Mouse (Mus musculus) liver, embryonic 15.5 days (tissue): ENCODE measurements at regions not wholly inside any gene's neighbourhood (a gene's known extent, or its start where the extent isn't known, plus 50 kb on each side); places are given as distances from the start of the nearest gene placed in this dataset.

Source experiments
- ATAC-seq: fragments of 200-750 bp; cut with Nextera tagmentation; 2 replicates; pipeline ENCODE4 v1.8.0; 2017; ENCODE audit warnings: moderate number of reproducible peaks, mild to moderate bottlenecking, moderate library complexity; ENCODE audit not compliant: insufficient read depth
- H3K27ac ChIP-seq: fragments of 300-500 bp; sonication (generic); replicated peaks from 2 replicates; pipeline ENCODE4 v1.5.1; 2015; ENCODE audit warnings: mild to moderate bottlenecking, inconsistent platforms
- H3K27me3 ChIP-seq: fragments of 300-500 bp; sonication (generic); 2 replicates; pipeline ENCODE4 v1.6.1; 2015; ENCODE audit warnings: mild to moderate bottlenecking, inconsistent platforms
- H3K36me3 ChIP-seq: fragments of 300-500 bp; sonication (generic); replicated peaks from 2 replicates; pipeline ENCODE4 v1.6.1; 2015; ENCODE audit warnings: moderate library complexity, mild to moderate bottlenecking, inconsistent platforms
- H3K4me1 ChIP-seq: fragments of 300-500 bp; sonication (generic); replicated peaks from 2 replicates; pipeline ENCODE4 v1.6.1; 2015; ENCODE audit warnings: inconsistent platforms
- H3K4me2 ChIP-seq: fragments of 300-500 bp; sonication (generic); 2 replicates; pipeline ENCODE4 v1.6.1; 2015; ENCODE audit warnings: moderate library complexity, mild to moderate bottlenecking, inconsistent platforms
- H3K4me3 ChIP-seq: fragments of 300-500 bp; sonication (generic); replicated peaks from 2 replicates; pipeline ENCODE4 v1.5.1; 2015; ENCODE audit warnings: mild to moderate bottlenecking, inconsistent platforms
- H3K9ac ChIP-seq: fragments of 300-500 bp; sonication (generic); 2 replicates; pipeline ENCODE4 v1.6.1; 2015; ENCODE audit warnings: moderate library complexity, mild to moderate bottlenecking, inconsistent platforms
- H3K9me3 ChIP-seq: fragments of 300-500 bp; sonication (generic); replicated peaks from 2 replicates; pipeline ENCODE4 v1.6.1; 2016; ENCODE audit warnings: inconsistent platforms
- WGBS: fragments of 180-500 bp; shearing (Covaris S2); methylation state at CpG from one replicate; pipeline ENCODE4 v1.1.7; 2015; ENCODE audit warnings: mixed read lengths; ENCODE audit not compliant: insufficient replicate concordance; 5-methylcytosine and 5-hydroxymethylcytosine counted together

GRCm38 (mm10) chr5:133746960-133747359, 352.6 kb upstream of the Castor2 start:
- Histone ChIP-seq H3K9me3 (0 out of 2 replicates have a peak, but pooled peaks cover 13% of the 10 kb centered on the region), H3K36me3 (no peaks in the 10 kb centered on the region), H3K4me2 (no peak overlapping the region), H3K4me3 (no peak overlapping the region), H3K9ac (no peak overlapping the region), H3K27ac (no peak overlapping the region), H3K27me3 (no peaks in the 10 kb centered on the region), H3K4me1 (no peaks in the 10 kb centered on the region)
- WGBS: 57% methylated on average over 1 of the region's 1 CpGs
- no peak for ATAC-seq

DNA sequence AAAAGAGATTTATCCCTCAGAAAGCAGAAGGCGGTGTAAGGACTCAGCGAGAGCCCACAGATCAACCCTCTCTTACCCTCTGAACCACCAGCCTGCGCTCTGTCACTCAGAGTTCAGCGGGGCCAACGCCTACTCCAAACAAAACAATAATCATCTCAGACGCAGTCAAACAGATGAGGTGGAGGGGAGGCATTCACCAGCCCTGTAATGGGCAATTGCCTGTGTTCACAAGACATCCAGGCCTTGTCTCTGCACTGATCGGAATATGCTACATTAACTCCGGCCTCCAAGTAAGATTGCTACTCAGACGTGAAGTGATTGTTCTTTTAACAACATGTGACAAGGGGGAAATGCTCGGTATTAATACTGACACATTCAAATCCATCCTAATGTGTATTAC, 353.1 kb upstream of the Castor2 start:
- no peaks in the 10 kb centered on the region for H3K4me1 ChIP-seq
- no peaks in the 10 kb centered on the region for H3K27me3 ChIP-seq
- no peak overlapping the region for H3K27ac ChIP-seq
- no peak overlapping the region for H3K4me3 ChIP-seq
- 0 out of 2 replicates have a peak, but pooled peaks cover 13% of the 10 kb centered on the region for H3K9me3 ChIP-seq
- H3K36me3 ChIP-seq: no peaks in the 10 kb centered on the region
- H3K9ac ChIP-seq: no peak overlapping the region
- no peak for ATAC-seq
- 69% methylated on average over 10 of the region's 10 CpGs for WGBS
- H3K4me2 ChIP-seq: no peak overlapping the region

GRCm38 (mm10) chr5:133744136-133744535, 355.4 kb upstream of the Castor2 start:
- H3K4me2 ChIP-seq: no peak overlapping the region
- H3K4me1 ChIP-seq: no peaks in the 10 kb centered on the region
- 0 out of 2 replicates have a peak, but pooled peaks cover 13% of the 10 kb centered on the region for H3K9me3 ChIP-seq

DNA sequence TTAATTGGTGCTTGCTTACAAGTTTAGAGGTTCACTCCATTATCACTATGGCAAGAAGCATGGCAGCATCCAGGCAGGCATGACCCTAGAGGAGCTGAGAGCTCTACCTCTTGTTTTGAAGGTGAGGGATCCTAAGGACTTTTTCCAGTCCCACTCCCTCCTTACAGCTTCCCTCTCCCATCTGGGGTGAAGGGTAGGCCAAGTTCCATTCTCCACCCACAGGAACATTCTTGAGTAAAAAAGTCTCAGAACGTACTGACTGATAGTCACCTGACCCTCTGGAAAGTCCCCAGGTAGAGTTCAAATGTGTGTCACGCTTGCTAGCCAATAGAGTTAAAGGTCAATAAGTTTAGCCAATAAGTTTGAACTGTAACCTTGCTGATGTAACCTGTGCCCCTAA, 355.9 kb upstream of the Castor2 start:
- WGBS: 67% methylated on average over 2 of the region's 2 CpGs
- no peaks in the 10 kb centered on the region for H3K36me3 ChIP-seq

More at GRCm38 (mm10) chr5:133744136-133744535, 355.4 kb upstream of the Castor2 start:
- no peaks in the 10 kb centered on the region for H3K27me3 ChIP-seq
- H3K4me3 ChIP-seq: no peak overlapping the region
- ATAC-seq: no peak
- WGBS: 63% methylated on average over 3 of the region's 3 CpGs
- no peak overlapping the region for H3K27ac ChIP-seq
- H3K9ac ChIP-seq: no peak overlapping the region
- H3K36me3 ChIP-seq: no peaks in the 10 kb centered on the region

DNA sequence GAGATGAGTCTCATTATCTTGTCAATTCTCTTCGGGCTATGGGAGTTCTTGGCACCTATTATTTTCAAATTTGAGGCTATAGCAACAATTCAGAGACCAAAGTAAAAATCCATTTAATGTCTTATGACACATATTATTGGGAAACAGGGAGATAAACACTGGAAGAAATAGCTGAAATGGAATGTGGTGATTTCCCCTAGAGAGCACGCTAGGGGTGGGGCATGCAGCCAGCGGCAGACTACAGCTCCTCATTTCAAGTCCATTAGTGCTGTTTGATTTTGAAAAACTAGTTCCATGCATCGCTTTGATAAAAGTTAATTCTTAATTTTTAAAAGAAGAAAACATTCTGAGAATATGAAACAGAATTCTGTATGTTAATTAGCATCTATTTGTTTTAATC, 367.6 kb upstream of the Castor2 start:
- no peak overlapping the region for H3K4me2 ChIP-seq
- no peak overlapping the region for H3K27ac ChIP-seq
- no peak overlapping the region for H3K9ac ChIP-seq
- WGBS: 61% methylated on average over 4 of the region's 4 CpGs
- H3K36me3 ChIP-seq: no peaks in the 10 kb centered on the region
- H3K27me3 ChIP-seq: no peaks in the 10 kb centered on the region
- no peaks in the 10 kb centered on the region; the same call in 1 of the 2 replicates for H3K9me3 ChIP-seq
- H3K4me1 ChIP-seq: no peaks in the 10 kb centered on the region
- ATAC-seq: no peak
- H3K4me3 ChIP-seq: no peak overlapping the region

More for the DNA sequence above, 355.9 kb upstream of the Castor2 start:
- no peak for ATAC-seq
- Histone ChIP-seq H3K9me3 (0 out of 2 replicates have a peak, but pooled peaks cover 13% of the 10 kb centered on the region), H3K27me3 (no peaks in the 10 kb centered on the region), H3K4me2 (no peak overlapping the region), H3K9ac (no peak overlapping the region), H3K4me3 (no peak overlapping the region), H3K27ac (no peak overlapping the region), H3K4me1 (no peaks in the 10 kb centered on the region)

- no peaks in the 10 kb centered on the region for H3K36me3 ChIP-seq
- 52% methylated on average over 10 of the region's 10 CpGs for WGBS
- no peak overlapping the region for H3K4me3 ChIP-seq
- no peak overlapping the region for H3K4me2 ChIP-seq
- no peaks in the 10 kb centered on the region for H3K27me3 ChIP-seq
- H3K9ac ChIP-seq: no peak overlapping the region
- H3K4me1 ChIP-seq: no peaks in the 10 kb centered on the region
- no peak overlapping the region for H3K27ac ChIP-seq
- no peaks in the 10 kb centered on the region for H3K9me3 ChIP-seq
- no peak for ATAC-seq
Observed at GRCm38 (mm10) chr5:133718187-133719078, 381.1 kb upstream of the Castor2 start.

DNA sequence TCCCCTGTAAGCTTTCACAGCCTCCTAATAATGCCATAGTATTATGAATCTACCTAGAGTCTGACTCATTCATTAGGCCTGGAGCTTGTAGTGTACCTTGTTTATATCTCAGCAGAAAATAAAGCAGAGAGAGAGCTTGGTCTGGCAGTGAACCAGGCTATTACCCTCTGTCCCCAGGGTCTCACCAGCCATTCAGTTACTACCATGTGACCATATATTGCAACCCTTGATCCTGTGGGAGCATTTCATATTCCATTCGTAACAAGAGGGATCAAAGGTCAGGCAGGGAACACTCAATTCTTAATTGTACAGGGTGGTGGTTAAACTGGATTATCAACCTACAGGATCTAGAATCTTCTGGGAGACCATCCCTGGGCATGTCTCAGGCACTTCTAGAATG, 383.7 kb upstream of the Castor2 start:
- H3K9me3 ChIP-seq: no peaks in the 10 kb centered on the region
- no peaks in the 10 kb centered on the region for H3K36me3 ChIP-seq
- H3K27ac ChIP-seq: no peak overlapping the region
- H3K27me3 ChIP-seq: no peaks in the 10 kb centered on the region
- no peak for ATAC-seq
- H3K4me1 ChIP-seq: no peaks in the 10 kb centered on the region
- H3K9ac ChIP-seq: no peak overlapping the region
- 57% methylated on average over 1 of the region's 1 CpGs for WGBS
- H3K4me2 ChIP-seq: no peak overlapping the region
- no peak overlapping the region for H3K4me3 ChIP-seq

- no peak overlapping the region for H3K27ac ChIP-seq
- H3K36me3 ChIP-seq: no peaks in the 10 kb centered on the region
- ATAC-seq: no peak
- no peaks in the 10 kb centered on the region for H3K4me1 ChIP-seq
- no peak overlapping the region for H3K9ac ChIP-seq
- H3K9me3 ChIP-seq: no peaks in the 10 kb centered on the region
- no peak overlapping the region for H3K4me2 ChIP-seq
- no peaks in the 10 kb centered on the region for H3K27me3 ChIP-seq
- no peak overlapping the region for H3K4me3 ChIP-seq
- WGBS: 47% methylated on average over 3 of the region's 3 CpGs
Observed at GRCm38 (mm10) chr5:133712652-133713051, 386.9 kb upstream of the Castor2 start.

GRCm38 (mm10) chr5:133708881-133709280, 390.6 kb upstream of the Castor2 start:
- 57% methylated on average over 8 of the region's 8 CpGs for WGBS
- no peak overlapping the region for H3K9ac ChIP-seq
- H3K27me3 ChIP-seq: no peaks in the 10 kb centered on the region
- H3K27ac ChIP-seq: no peak overlapping the region
- H3K4me3 ChIP-seq: no peak overlapping the region
- no peaks in the 10 kb centered on the region for H3K36me3 ChIP-seq
- no peaks in the 10 kb centered on the region; the same call in 1 of the 2 replicates for H3K9me3 ChIP-seq
- no peak for ATAC-seq
- H3K4me1 ChIP-seq: no peaks in the 10 kb centered on the region
- no peak overlapping the region for H3K4me2 ChIP-seq

GRCm38 (mm10) chr5:133686206-133686605, 413.3 kb upstream of the Castor2 start:
- no peaks in the 10 kb centered on the region for H3K27me3 ChIP-seq
- H3K9me3 ChIP-seq: no peaks in the 10 kb centered on the region
- no peaks in the 10 kb centered on the region for H3K4me1 ChIP-seq
- no peak overlapping the region for H3K9ac ChIP-seq
- H3K4me3 ChIP-seq: no peak overlapping the region
- 78% methylated on average over 2 of the region's 2 CpGs for WGBS
- H3K27ac ChIP-seq: no peak overlapping the region
- no peak overlapping the region for H3K4me2 ChIP-seq
- no peak for ATAC-seq
- no peaks in the 10 kb centered on the region for H3K36me3 ChIP-seq

DNA sequence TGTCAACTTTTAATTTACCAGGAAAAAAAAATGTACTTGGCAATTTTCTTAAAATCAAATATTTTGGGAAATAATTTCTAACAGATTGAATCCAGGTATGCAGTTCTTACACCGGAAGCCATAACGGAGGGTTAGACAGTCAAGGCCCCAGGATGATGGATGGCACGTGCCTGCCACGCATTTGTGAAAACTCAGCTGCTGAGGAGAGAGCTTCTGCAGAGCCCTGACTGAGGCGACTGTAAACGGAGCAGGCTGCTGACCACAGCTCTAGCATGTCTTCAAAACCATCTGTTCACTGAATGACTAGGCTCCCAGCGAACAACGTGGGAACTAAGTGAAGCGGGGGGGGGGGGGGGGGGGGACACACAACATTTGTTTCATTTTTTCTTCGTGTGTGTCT, 416.5 kb upstream of the Castor2 start:
- no peak overlapping the region for H3K4me2 ChIP-seq
- ATAC-seq: no peak
- H3K27ac ChIP-seq: no peak overlapping the region
- WGBS: 33% methylated on average over 10 of the region's 10 CpGs
- H3K4me1 ChIP-seq: no peaks in the 10 kb centered on the region
- H3K27me3 ChIP-seq: no peaks in the 10 kb centered on the region
- no peak overlapping the region for H3K4me3 ChIP-seq
- H3K36me3 ChIP-seq: no peaks in the 10 kb centered on the region
- H3K9ac ChIP-seq: no peak overlapping the region
- no peaks in the 10 kb centered on the region for H3K9me3 ChIP-seq
